Mouse (Mus musculus) G1E (cell line): ENCODE data around the gene Ggact.

Experiments
- CTCF ChIP-seq: IDR thresholded peaks from 2 replicates; pipeline ENCODE4 v1.5.1; 2012; ENCODE audit warnings: low read depth, low read length, inconsistent platforms, mixed read lengths
- POLR2AphosphoS5 ChIP-seq: IDR thresholded peaks from 2 replicates; pipeline ENCODE4 v1.6.1; 2012; ENCODE audit warnings: low read depth, low read length, inconsistent platforms; ENCODE audit not compliant: insufficient replicate concordance

GRCm38 (mm10) chr14:122891470-122891968 lies 22.0 kb downstream of the Ggact start:
- no peak for TF ChIP-seq POLR2AphosphoS5
- no peak for TF ChIP-seq CTCF
